Mouse (Mus musculus): ENCODE measurements around the gene Slc9a9. TPM values are rescaled to one million over a fixed set of nuclear protein-coding genes. Genes with fewer than 3 reads are reported as not detected.

Slc9a9 gene
- polyA plus RNA-seq, 1 experiment from 2014 or later, result 2.3 TPM

DNA sequence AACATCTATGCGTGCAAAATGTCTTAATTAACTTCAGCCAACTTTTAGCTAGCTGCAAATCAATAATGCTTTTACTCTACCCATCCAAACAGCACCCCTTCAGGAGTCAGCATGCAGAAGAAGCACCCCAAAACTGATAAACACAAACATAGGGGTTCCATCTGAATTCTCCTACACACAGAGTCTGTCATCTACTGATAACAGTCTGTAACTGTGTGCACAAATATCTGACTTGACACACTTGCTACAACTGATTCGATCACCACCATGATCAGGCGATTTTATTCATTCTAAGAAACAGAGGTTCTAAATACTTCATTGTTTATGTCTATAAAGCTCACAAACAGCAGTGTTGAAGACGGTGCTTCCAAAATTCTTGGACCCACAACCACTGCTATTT, 171.3 kb downstream of the Slc9a9 start:
- 67% methylated on average over 4 of the region's 4 CpGs for WGBS (ENCODE audit: insufficient replicate concordance)
- H3K27ac ChIP-seq (ENCODE audit: low read depth), result no peak overlapping the region
- H3K36me3 ChIP-seq (replicated peaks; ENCODE audit: insufficient read depth, low read length), result no peaks in the 10 kb centered on the region
- no peaks in the 10 kb centered on the region for H3K9me3 ChIP-seq (ENCODE audit: low read length)
- H3K4me2 ChIP-seq (ENCODE audit: low read depth, low read length), result no peak overlapping the region
- H3K4me1 ChIP-seq (ENCODE audit: insufficient read depth), result no peaks in the 10 kb centered on the region
- H3K9ac ChIP-seq (replicated peaks), result no peak overlapping the region
- DNase-seq (no peak), ATAC-seq (no peak)
- TF ChIP-seq CTCF (IDR thresholded peaks at IDR 0.05; ENCODE audit: low read depth) (no peak), EP300 (IDR thresholded peaks at IDR 0.05; ENCODE audit: low read depth) (no peak)
- no peaks in the 10 kb centered on the region for H3K27me3 ChIP-seq (ENCODE audit: insufficient read depth, low read length)
- no peak overlapping the region for H3K4me3 ChIP-seq (ENCODE audit: low read depth, low read length)

DNA sequence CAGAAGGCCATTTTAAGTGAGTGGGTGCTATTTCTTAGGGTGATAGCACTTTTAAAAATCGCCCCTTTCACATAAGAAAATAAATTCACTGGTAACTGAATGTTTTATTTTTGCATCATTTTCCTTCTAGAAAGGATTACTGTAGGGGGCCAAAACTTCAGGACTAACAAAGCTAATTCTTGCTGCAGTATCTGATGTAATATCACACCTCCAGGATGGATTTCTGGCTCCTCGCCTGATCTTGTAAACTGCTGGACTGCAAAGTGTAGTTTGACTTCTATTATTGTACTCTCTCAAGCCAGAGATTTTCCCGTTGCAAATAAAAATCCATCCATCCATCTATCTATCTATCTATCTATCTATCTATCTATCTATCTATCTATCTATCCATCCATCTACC, 174.5 kb downstream of the Slc9a9 start:
- no peaks in the 10 kb centered on the region for H3K27me3 ChIP-seq (ENCODE audit: insufficient read depth, low read length)
- H3K27ac ChIP-seq (ENCODE audit: low read depth), result no peak overlapping the region
- TF ChIP-seq EP300 (IDR thresholded peaks at IDR 0.05; ENCODE audit: low read depth) (no peak), CTCF (IDR thresholded peaks at IDR 0.05; ENCODE audit: low read depth) (no peak)
- DNase-seq (no peak), ATAC-seq (no peak)
- no peak overlapping the region for H3K4me3 ChIP-seq (ENCODE audit: low read depth, low read length)
- H3K9ac ChIP-seq (replicated peaks), result no peak overlapping the region
- WGBS (ENCODE audit: insufficient replicate concordance), result 71% methylated on average over 3 of the region's 3 CpGs
- H3K4me2 ChIP-seq (ENCODE audit: low read depth, low read length), result no peak overlapping the region
- no peaks in the 10 kb centered on the region for H3K36me3 ChIP-seq (replicated peaks; ENCODE audit: insufficient read depth, low read length)
- H3K9me3 ChIP-seq (ENCODE audit: low read length), result no peaks in the 10 kb centered on the region
- H3K4me1 ChIP-seq (ENCODE audit: insufficient read depth), result no peaks in the 10 kb centered on the region

DNA sequence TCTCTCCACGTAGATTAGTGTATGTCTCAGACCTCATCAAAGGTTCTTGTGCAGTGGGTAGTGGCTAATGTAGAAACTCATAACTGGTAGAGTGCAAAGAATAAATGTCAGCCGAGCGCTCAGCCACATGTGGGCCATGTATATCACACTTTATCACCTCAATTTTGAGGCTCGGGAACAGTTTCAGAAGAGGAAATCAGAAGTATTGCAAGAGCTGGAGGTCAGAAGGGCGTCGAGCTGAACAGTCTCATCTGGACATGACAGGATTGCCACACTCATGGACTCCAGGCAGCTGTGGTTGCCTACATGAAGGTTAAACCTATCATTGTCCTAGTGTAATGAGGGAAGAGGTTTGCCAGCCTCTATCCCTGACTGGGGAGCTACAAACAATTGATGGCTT, 177.9 kb downstream of the Slc9a9 start:
- Histone ChIP-seq H3K4me3 (ENCODE audit: low read depth, low read length) (no peak overlapping the region), H3K4me1 (ENCODE audit: insufficient read depth) (no peaks in the 10 kb centered on the region), H3K9me3 (ENCODE audit: low read length) (no peaks in the 10 kb centered on the region), H3K4me2 (ENCODE audit: low read depth, low read length) (no peak overlapping the region), H3K27me3 (ENCODE audit: insufficient read depth, low read length) (no peaks in the 10 kb centered on the region), H3K27ac (ENCODE audit: low read depth) (no peak overlapping the region), H3K36me3 (replicated peaks; ENCODE audit: insufficient read depth, low read length) (no peaks in the 10 kb centered on the region), H3K9ac (replicated peaks) (no peak overlapping the region)
- WGBS (ENCODE audit: insufficient replicate concordance), result 76% methylated on average over 6 of the region's 6 CpGs
- no peak for ATAC-seq
- no peak for DNase-seq
- TF ChIP-seq EP300 (IDR thresholded peaks at IDR 0.05; ENCODE audit: low read depth) (no peak), CTCF (IDR thresholded peaks at IDR 0.05; ENCODE audit: low read depth) (no peak)

DNA sequence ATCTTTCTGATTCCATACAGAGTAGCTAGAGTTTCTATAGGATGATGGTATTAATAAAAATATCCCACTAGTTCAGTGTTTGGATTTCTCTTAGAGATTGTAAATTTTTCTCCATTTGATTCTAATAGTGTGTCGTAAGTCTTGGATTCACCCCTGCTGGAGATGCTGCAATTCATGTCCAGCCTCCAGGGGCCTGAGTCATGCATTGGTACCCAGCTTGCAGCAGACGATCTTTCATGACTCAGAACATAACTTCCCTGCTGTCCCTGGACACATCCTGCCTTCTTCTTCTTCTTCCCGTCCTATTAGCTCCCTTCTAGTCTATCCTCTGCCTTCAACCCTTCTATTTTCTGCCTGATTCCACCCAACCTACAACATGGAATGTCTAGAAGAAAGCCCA, 181.8 kb downstream of the Slc9a9 start:
- DNase-seq (no peak), ATAC-seq (no peak)
- no peak overlapping the region for H3K27ac ChIP-seq (ENCODE audit: low read depth)
- WGBS (ENCODE audit: insufficient replicate concordance), result 58% methylated on average over 3 of the region's 3 CpGs
- no peaks in the 10 kb centered on the region for H3K27me3 ChIP-seq (ENCODE audit: insufficient read depth, low read length)
- no peak overlapping the region for H3K4me3 ChIP-seq (ENCODE audit: low read depth, low read length)
- H3K4me1 ChIP-seq (ENCODE audit: insufficient read depth), result no peaks in the 10 kb centered on the region
- H3K9me3 ChIP-seq (ENCODE audit: low read length), result no peaks in the 10 kb centered on the region
- TF ChIP-seq EP300 (IDR thresholded peaks at IDR 0.05; ENCODE audit: low read depth) (no peak), CTCF (IDR thresholded peaks at IDR 0.05; ENCODE audit: low read depth) (no peak)
- H3K4me2 ChIP-seq (ENCODE audit: low read depth, low read length), result no peak overlapping the region
- no peaks in the 10 kb centered on the region for H3K36me3 ChIP-seq (replicated peaks; ENCODE audit: insufficient read depth, low read length)
- no peak overlapping the region for H3K9ac ChIP-seq (replicated peaks)

DNA sequence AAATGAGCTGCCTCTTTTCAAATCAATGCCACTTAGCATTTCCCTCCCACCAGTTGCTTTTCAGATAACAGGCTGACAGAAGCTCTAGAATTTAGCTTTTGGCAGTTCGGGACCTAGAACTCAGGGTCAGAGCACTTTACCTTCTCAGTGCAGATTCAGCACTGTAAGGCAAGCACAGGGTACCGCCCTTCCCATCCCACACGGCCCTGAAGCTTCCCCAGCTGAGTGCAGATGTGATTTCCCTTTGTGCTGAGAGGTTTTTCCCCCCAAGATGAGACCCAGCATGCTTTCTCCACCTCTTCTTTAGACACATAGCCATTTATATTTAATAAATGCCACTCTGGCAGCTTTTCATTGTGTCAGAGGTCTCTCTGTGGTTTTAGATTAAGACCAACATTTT, 186.4 kb downstream of the Slc9a9 start:
- H3K9me3 ChIP-seq (ENCODE audit: low read length), result no peaks in the 10 kb centered on the region
- no peak for DNase-seq
- no peaks in the 10 kb centered on the region for H3K4me1 ChIP-seq (ENCODE audit: insufficient read depth)
- no peak overlapping the region for H3K27ac ChIP-seq (ENCODE audit: low read depth)
- no peak overlapping the region for H3K9ac ChIP-seq (replicated peaks)
- TF ChIP-seq CTCF (IDR thresholded peaks at IDR 0.05; ENCODE audit: low read depth), result no peak
- TF ChIP-seq EP300 (IDR thresholded peaks at IDR 0.05; ENCODE audit: low read depth), result no peak
- H3K36me3 ChIP-seq (replicated peaks; ENCODE audit: insufficient read depth, low read length), result no peaks in the 10 kb centered on the region
- no peak overlapping the region for H3K4me3 ChIP-seq (ENCODE audit: low read depth, low read length)
- ATAC-seq, result no peak
- WGBS (ENCODE audit: insufficient replicate concordance), result 60% methylated on average over 3 of the region's 3 CpGs
- H3K27me3 ChIP-seq (ENCODE audit: insufficient read depth, low read length), result no peaks in the 10 kb centered on the region
- no peak overlapping the region for H3K4me2 ChIP-seq (ENCODE audit: low read depth, low read length)

DNA sequence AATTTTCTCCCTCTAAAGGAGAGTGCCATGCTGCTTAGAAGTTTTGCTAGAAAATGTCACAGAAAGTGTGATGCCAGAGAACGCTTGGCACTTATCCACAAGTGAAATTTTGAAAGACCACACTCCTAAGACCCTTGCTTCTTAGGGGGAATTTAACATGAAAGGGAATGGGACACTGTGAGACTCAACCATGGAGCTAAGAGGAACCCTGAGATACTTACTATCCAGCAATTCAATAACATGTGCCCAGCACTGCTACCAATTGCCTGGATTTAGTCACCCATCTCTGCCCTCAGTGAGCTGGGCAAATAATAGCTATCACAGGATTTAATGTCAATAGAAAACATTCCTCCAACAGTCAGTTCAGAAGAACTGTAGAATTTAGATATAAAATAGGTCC, 198.8 kb downstream of the Slc9a9 start:
- Histone ChIP-seq H3K4me1 (ENCODE audit: insufficient read depth) (no peaks in the 10 kb centered on the region), H3K36me3 (replicated peaks; ENCODE audit: insufficient read depth, low read length) (no peaks in the 10 kb centered on the region), H3K27ac (ENCODE audit: low read depth) (no peak overlapping the region), H3K4me2 (ENCODE audit: low read depth, low read length) (no peak overlapping the region), H3K4me3 (ENCODE audit: low read depth, low read length) (no peak overlapping the region), H3K27me3 (ENCODE audit: insufficient read depth, low read length) (no peaks in the 10 kb centered on the region), H3K9me3 (ENCODE audit: low read length) (no peaks in the 10 kb centered on the region), H3K9ac (replicated peaks) (no peak overlapping the region)
- no peak for ATAC-seq
- no peak for DNase-seq
- WGBS (ENCODE audit: insufficient replicate concordance), result 85% methylated on average over 1 of the region's 1 CpGs
- TF ChIP-seq EP300 (IDR thresholded peaks at IDR 0.05; ENCODE audit: low read depth), result no peak
- TF ChIP-seq CTCF (IDR thresholded peaks at IDR 0.05; ENCODE audit: low read depth), result no peak
